Mouse (Mus musculus): ENCODE measurements around the gene Bex4. TPM values are rescaled to one million over a fixed set of nuclear protein-coding genes. Genes with fewer than 3 reads are reported as not detected.
A peak's percentile ranks its signal among the peaks of the same experiment; 100 is the strongest.
"Not testable (repeated sequence)": the region's sequence is repeated elsewhere in the genome, so short reads cannot be mapped to it uniquely, and the experiment has no call there.

The Bex4 gene
- polyA plus RNA-seq, 1 experiment from 2014 or later = 211 TPM

- Histone ChIP-seq H3K4me1 (replicated peaks) (peaks cover 28% of the 10 kb centered on the region), H3K27ac (peak overlapping the region; percentile 86), H3K9me3 (replicated peaks) (no peaks in the 10 kb centered on the region), H3K27me3 (no peaks in the 10 kb centered on the region), H3K4me3 (replicated peaks) (no peak overlapping the region), H3K4me2 (peak overlapping the region; percentile 37), H3K36me3 (no peaks in the 10 kb centered on the region), H3K9ac (peak overlapping the region; percentile 36; the same call in 1 of the 2 replicates)
- DNase-seq = peak; percentile 27
- 34% methylated on average over 4 of the region's 4 CpGs for WGBS (ENCODE audit: insufficient replicate concordance)
- ATAC-seq (ENCODE audit: low read depth) = peak; percentile 88
Observed at GRCm38 (mm10) chrX:136135559-136135958, 3.2 kb upstream of the Bex4 start.

DNA sequence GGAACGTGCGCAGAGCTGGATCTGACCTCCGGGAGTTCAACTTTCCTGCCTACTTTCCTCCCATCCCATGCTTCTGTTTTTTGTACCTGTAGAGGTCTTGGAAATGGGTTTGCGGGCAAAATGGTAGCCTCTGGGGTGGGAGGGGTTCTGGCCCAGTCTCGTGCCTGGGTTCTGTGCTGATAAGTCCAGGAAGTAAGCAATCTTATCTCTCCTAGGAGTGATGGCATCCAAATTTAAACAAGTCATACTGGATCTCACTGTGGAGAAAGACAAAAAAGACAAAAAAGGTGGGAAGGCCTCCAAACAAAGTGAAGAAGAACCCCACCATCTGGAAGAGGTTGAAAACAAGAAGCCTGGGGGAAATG, 826 bp downstream of the Bex4 start:
- Histone ChIP-seq H3K4me3 (replicated peaks) (peak overlapping the region; percentile 65), H3K27ac (peak overlapping the region; percentile 64), H3K4me1 (replicated peaks) (peaks cover 32% of the 10 kb centered on the region), H3K4me2 (peak overlapping the region; percentile 54), H3K9ac (peak overlapping the region; percentile 76)
- not testable (repeated sequence) for H3K36me3 ChIP-seq; H3K9me3 ChIP-seq (replicated peaks); H3K27me3 ChIP-seq; DNase-seq
- ATAC-seq (ENCODE audit: low read depth) = peak; percentile 22
- 20% methylated on average over 5 of the region's 5 CpGs for WGBS (ENCODE audit: insufficient replicate concordance)

- peaks cover 20% of the 10 kb centered on the region for H3K4me1 ChIP-seq (replicated peaks)
- H3K4me2 ChIP-seq = peak overlapping the region; percentile 33; the same call in 1 of the 2 replicates
- no peak overlapping the region for H3K9ac ChIP-seq
- ATAC-seq (ENCODE audit: low read depth) (no peak), DNase-seq (no peak)
- 0 out of 2 replicates have a peak overlapping the region, but pooled peaks have one; percentile 9 for H3K27ac ChIP-seq
- H3K4me3 ChIP-seq (replicated peaks) = no peak overlapping the region
- WGBS (ENCODE audit: insufficient replicate concordance) = 55% methylated on average over 5 of the region's 5 CpGs
- H3K9me3 ChIP-seq (replicated peaks) = no peaks in the 10 kb centered on the region
- H3K36me3 ChIP-seq = no peaks in the 10 kb centered on the region
- no peaks in the 10 kb centered on the region for H3K27me3 ChIP-seq
Observed at GRCm38 (mm10) chrX:136141385-136141784, 2.6 kb downstream of the Bex4 start.

GRCm38 (mm10) chrX:136143711-136144110, 4.9 kb downstream of the Bex4 start:
- H3K27ac ChIP-seq = no peak overlapping the region; the same call in 1 of the 2 replicates
- no peaks in the 10 kb centered on the region for H3K27me3 ChIP-seq
- no peak overlapping the region for H3K9ac ChIP-seq
- DNase-seq (no peak), ATAC-seq (ENCODE audit: low read depth) (no peak)
- no peak overlapping the region for H3K4me3 ChIP-seq (replicated peaks)
- no peaks in the 10 kb centered on the region for H3K9me3 ChIP-seq (replicated peaks)
- H3K4me1 ChIP-seq (replicated peaks) = peaks cover 7% of the 10 kb centered on the region
- 75% methylated on average over 2 of the region's 2 CpGs for WGBS (ENCODE audit: insufficient replicate concordance)
- H3K36me3 ChIP-seq = no peaks in the 10 kb centered on the region
- H3K4me2 ChIP-seq = no peak overlapping the region

DNA sequence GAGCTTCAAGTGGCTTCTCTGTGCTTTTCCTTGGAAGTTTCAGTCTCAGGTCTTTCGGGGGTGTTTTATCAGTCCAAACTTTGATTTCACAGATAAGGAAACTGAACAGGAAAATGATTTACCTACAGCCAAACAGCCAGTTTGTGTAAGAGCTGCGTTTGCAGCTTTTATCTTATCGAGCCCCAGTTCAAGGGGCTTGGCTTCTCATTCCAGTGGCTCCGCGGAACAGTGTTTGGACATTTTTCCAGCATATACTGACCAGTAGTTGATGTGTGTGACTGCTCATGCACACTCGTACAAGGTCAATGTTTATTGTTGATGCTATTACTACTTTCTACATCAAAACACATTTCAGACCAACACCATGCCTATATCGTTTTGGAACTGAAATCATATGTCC, 5.4 kb downstream of the Bex4 start:
- H3K4me3 ChIP-seq (replicated peaks) = no peak overlapping the region
- no peaks in the 10 kb centered on the region for H3K9me3 ChIP-seq (replicated peaks)
- H3K4me1 ChIP-seq (replicated peaks) = peaks cover 7% of the 10 kb centered on the region
- no peak overlapping the region for H3K9ac ChIP-seq
- DNase-seq = no peak
- no peaks in the 10 kb centered on the region for H3K27me3 ChIP-seq
- ATAC-seq (ENCODE audit: low read depth) = no peak
- H3K27ac ChIP-seq = no peak overlapping the region
- 49% methylated on average over 7 of the region's 7 CpGs for WGBS (ENCODE audit: insufficient replicate concordance)
- no peak overlapping the region for H3K4me2 ChIP-seq
- H3K36me3 ChIP-seq = no peaks in the 10 kb centered on the region

GRCm38 (mm10) chrX:136170625-136171024, 31.8 kb downstream of the Bex4 start:
- peak; percentile 83 for ATAC-seq (ENCODE audit: low read depth)
- Histone ChIP-seq H3K9me3 (replicated peaks) (no peaks in the 10 kb centered on the region), H3K36me3 (peaks cover 8% of the 10 kb centered on the region; the same call in 1 of the 2 replicates), H3K27ac (peak overlapping the region; percentile 85), H3K4me3 (replicated peaks) (peak overlapping the region; percentile 72), H3K27me3 (no peaks in the 10 kb centered on the region), H3K4me1 (replicated peaks) (peaks cover 8% of the 10 kb centered on the region), H3K4me2 (peak overlapping the region; percentile 69), H3K9ac (peak overlapping the region; percentile 80)
- DNase-seq = peak; percentile 13
- 30% methylated on average over 10 of the region's 10 CpGs for WGBS (ENCODE audit: insufficient replicate concordance)

DNA sequence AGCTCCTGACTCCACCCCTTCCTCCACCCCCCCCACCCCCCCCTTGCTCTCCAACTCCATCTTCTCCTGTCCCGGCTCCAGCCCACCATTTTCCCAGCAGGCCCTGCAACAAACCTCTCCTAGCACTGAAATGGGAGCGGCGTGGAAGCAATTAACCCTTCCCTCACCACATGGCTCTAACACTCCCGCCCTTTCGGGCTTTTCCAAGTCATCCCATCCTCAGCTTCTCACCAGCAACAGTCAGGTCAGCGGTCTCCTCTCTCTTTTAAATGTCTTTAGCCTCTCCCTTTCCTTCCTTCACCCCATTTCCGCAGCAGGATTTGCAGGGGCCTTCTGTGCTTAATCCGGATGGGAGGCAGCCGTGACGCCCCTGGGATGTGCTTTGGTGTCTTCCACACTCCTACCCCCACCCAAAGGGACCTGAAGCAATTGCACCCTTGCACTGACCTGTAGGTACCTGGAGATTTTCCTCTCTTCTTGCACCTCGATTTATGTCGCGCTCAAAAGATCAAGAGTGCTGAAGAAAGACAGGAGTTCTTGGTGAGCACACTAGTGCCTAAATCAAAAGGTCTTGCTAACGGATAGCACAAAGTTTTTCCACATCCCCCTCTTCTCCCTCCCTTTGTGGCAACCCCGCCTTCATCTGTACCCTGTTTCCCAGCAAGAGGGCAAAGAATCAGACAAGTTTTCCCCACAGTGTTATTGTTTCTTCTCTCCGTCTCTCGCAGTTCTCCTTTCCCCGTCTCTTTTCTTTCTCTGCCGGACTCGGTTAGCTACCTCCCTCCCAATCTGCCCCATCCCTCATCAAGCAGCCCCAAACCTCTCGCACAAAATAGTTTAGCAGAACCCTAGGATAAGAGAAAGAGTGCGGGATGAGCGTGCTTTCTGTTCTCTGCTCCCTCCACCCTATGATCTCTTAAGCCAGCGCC, 32.7 kb downstream of the Bex4 start:
- Histone ChIP-seq H3K4me3 (replicated peaks) (peak overlapping the region; percentile 72), H3K36me3 (peaks cover 8% of the 10 kb centered on the region; the same call in 1 of the 2 replicates), H3K9me3 (replicated peaks) (no peaks in the 10 kb centered on the region), H3K27me3 (no peaks in the 10 kb centered on the region), H3K9ac (peak overlapping the region; percentile 80), H3K27ac (peak overlapping the region; percentile 85), H3K4me1 (replicated peaks) (peaks cover 8% of the 10 kb centered on the region), H3K4me2 (peak overlapping the region; percentile 69)
- WGBS (ENCODE audit: insufficient replicate concordance) = 14% methylated on average over 24 of the region's 24 CpGs
- ATAC-seq (ENCODE audit: low read depth) (peak; percentile 70), DNase-seq (peak; percentile 36)

- peaks cover 8% of the 10 kb centered on the region; the same call in 1 of the 2 replicates for H3K36me3 ChIP-seq
- WGBS (ENCODE audit: insufficient replicate concordance) = 10% methylated on average over 10 of the region's 10 CpGs
- H3K9ac ChIP-seq = peak within 1 kb of the TSS; percentile 80
- H3K4me3 ChIP-seq (replicated peaks) = peak within 1 kb of the TSS; percentile 72
- no peaks in the 10 kb centered on the region for H3K27me3 ChIP-seq
- ATAC-seq (ENCODE audit: low read depth) = peak; percentile 91
- DNase-seq = peak; percentile 70
- peaks cover 8% of the 10 kb centered on the region for H3K4me1 ChIP-seq (replicated peaks)
- peak within 1 kb of the TSS; percentile 69 for H3K4me2 ChIP-seq
- H3K9me3 ChIP-seq (replicated peaks) = no peaks in the 10 kb centered on the region
- H3K27ac ChIP-seq = peak within 1 kb of the TSS; percentile 85
Observed at GRCm38 (mm10) chrX:136172118-136172551, 33.3 kb downstream of the Bex4 start, which contains the start of gene Tceal8. Gene Tceal8 (minus strand): TSS chrX:136172342.

DNA sequence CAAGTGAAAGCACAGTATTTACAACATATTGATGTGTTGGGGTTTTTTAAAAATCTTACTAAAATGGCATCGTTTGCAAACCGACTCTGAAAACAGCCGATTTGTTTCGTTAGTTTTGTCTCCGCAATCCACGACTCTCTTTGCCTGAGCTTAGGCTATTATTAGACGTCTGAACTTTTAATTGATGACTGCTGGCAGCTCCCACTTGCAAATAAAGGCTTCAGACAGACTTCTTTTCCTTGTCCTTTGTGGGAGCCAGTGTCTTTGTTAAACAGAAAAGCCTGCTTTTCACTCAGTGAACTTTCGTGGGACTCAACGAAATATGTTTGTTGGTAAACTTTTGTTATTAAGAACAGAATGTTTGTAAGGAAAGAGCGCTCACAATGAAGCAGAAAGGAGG, 34.0 kb downstream of the Bex4 start:
- 27% methylated on average over 10 of the region's 10 CpGs for WGBS (ENCODE audit: insufficient replicate concordance)
- H3K27me3 ChIP-seq = no peaks in the 10 kb centered on the region
- H3K4me2 ChIP-seq = peak overlapping the region; percentile 69
- no peak for ATAC-seq (ENCODE audit: low read depth)
- H3K9me3 ChIP-seq (replicated peaks) = no peaks in the 10 kb centered on the region
- peak overlapping the region; percentile 72 for H3K4me3 ChIP-seq (replicated peaks)
- H3K4me1 ChIP-seq (replicated peaks) = peaks cover 8% of the 10 kb centered on the region
- H3K27ac ChIP-seq = peak overlapping the region; percentile 29; the same call in 1 of the 2 replicates
- H3K9ac ChIP-seq = peak overlapping the region; percentile 47; the same call in 1 of the 2 replicates
- DNase-seq = no peak
- H3K36me3 ChIP-seq = peaks cover 8% of the 10 kb centered on the region; the same call in 1 of the 2 replicates

- DNase-seq (no peak), ATAC-seq (ENCODE audit: low read depth) (no peak)
- WGBS (ENCODE audit: insufficient replicate concordance) = 30% methylated on average over 11 of the region's 11 CpGs
- H3K4me3 ChIP-seq (replicated peaks) = no peak overlapping the region
- H3K36me3 ChIP-seq = no peaks in the 10 kb centered on the region
- H3K27me3 ChIP-seq = 0 out of 2 replicates have a peak, but pooled peaks cover 3% of the 10 kb centered on the region
- H3K4me1 ChIP-seq (replicated peaks) = no peaks in the 10 kb centered on the region
- no peak overlapping the region for H3K27ac ChIP-seq
- H3K9ac ChIP-seq = no peak overlapping the region
- no peak overlapping the region for H3K4me2 ChIP-seq
- no peaks in the 10 kb centered on the region for H3K9me3 ChIP-seq (replicated peaks)
Observed at GRCm38 (mm10) chrX:136180897-136181553, 42.2 kb downstream of the Bex4 start.

DNA sequence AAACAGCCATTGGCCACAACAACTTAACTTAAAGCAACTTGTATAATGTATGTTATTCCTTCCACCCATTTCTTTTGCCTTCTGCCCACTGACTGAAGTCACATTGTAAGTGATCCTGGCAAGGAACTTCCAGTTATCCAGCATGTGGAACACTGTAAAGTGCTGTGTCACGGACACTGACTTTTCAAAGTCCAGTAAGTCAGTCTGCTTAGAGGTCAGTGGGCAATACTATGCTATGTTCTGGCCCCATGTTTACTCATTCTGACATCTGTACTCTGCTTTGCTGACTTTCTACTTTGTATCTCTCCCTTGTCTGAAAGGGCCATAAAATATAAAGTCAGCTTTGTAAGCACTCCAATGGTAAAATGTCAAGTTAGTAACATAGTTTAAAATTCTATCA, 44.3 kb downstream of the Bex4 start:
- Histone ChIP-seq H3K36me3 (no peaks in the 10 kb centered on the region), H3K27me3 (0 out of 2 replicates have a peak, but pooled peaks cover 3% of the 10 kb centered on the region), H3K4me1 (replicated peaks) (no peaks in the 10 kb centered on the region), H3K9me3 (replicated peaks) (no peaks in the 10 kb centered on the region), H3K4me2 (no peak overlapping the region), H3K4me3 (replicated peaks) (no peak overlapping the region), H3K9ac (no peak overlapping the region), H3K27ac (no peak overlapping the region)
- ATAC-seq (ENCODE audit: low read depth) (no peak), DNase-seq (no peak)
- 54% methylated on average over 1 of the region's 1 CpGs for WGBS (ENCODE audit: insufficient replicate concordance)
